In genomic region chr7:125427492-125428090, GRCm38 (mm10) we compare ENCODE assay signal across 9 mouse cellular contexts. TPM values are rescaled to one million over a fixed set of nuclear protein-coding genes. Genes with fewer than 3 reads are reported as not detected.
DNase-seq lines count a peak whose midpoint lies in the region; ATAC-seq and TF ChIP-seq lines count a peak whose summit lies in the region.
"Had no signal": no experiment of that assay in that cellular context is flagged by ENCODE, and none has a peak within 500 bp of the region (broad histone marks: within the 10 kb centered on the region; RNA-seq: fewer than 3 reads in every experiment).

No protein-coding gene starts in this region.

- no peaks in the 10 kb centered on the region for H3K4me1 ChIP-seq in kidney, adult 2 months (ENCODE audit: control insufficient read depth, insufficient read depth, low read length)
- H3K4me1 ChIP-seq in liver, embryonic 16.5 days (ENCODE audit: control insufficient read depth, low read depth, low read length): peaks cover 33% of the 10 kb centered on the region
- peaks cover 6% of the 10 kb centered on the region; the same call in 1 of the 2 replicates for H3K4me1 ChIP-seq in intestine, embryonic 16.5 days (ENCODE audit: control insufficient read depth, insufficient read depth, low read length)

- no peak overlapping the region for H3K27ac ChIP-seq in kidney, adult 2 months (ENCODE audit: insufficient read depth, low read depth, low read length)
- H3K27ac ChIP-seq in liver, embryonic 16.5 days (ENCODE audit: low read length): peak overlapping the region; percentile 74
- H3K27ac ChIP-seq in intestine, embryonic 16.5 days (ENCODE audit: low read length): no peak overlapping the region
- H3K27ac ChIP-seq: layer of hippocampus, adult 2 months had no signal

- H3K36me3 ChIP-seq in kidney, adult 2 months (ENCODE audit: control insufficient read depth, insufficient read depth, low read length): no peaks in the 10 kb centered on the region
- H3K36me3 ChIP-seq in liver, embryonic 16.5 days (ENCODE audit: control insufficient read depth, insufficient read depth): no peaks in the 10 kb centered on the region
- H3K36me3 ChIP-seq in intestine, embryonic 16.5 days (ENCODE audit: control insufficient read depth, insufficient read depth, low read length): no peaks in the 10 kb centered on the region

- H3K4me2 ChIP-seq in liver, embryonic 16.5 days (ENCODE audit: low read depth, low read length): no peak overlapping the region
- H3K4me2 ChIP-seq in intestine, embryonic 16.5 days (ENCODE audit: low read depth, low read length): no peak overlapping the region

- TF ChIP-seq POLR2A in kidney, adult 2 months (IDR thresholded peaks at IDR 0.05; ENCODE audit: low read depth, low read length): no peak

- no peak for ATAC-seq in liver, embryonic 16.5 days (ENCODE audit: low read depth)
- ATAC-seq in megakaryocyte, adult 5-6 weeks (ENCODE audit: poor library complexity, severe bottlenecking): no peak
- no peak for ATAC-seq in intestine, embryonic 16.5 days

- no peak overlapping the region for H3K4me3 ChIP-seq in kidney, adult 2 months (ENCODE audit: insufficient read depth, low read depth, low read length)
- H3K4me3 ChIP-seq in liver, embryonic 16.5 days (ENCODE audit: low read depth, low read length): no peak overlapping the region
- H3K4me3 ChIP-seq in intestine, embryonic 16.5 days (ENCODE audit: low read length): no peak overlapping the region
- H3K4me3 ChIP-seq: layer of hippocampus, adult 2 months had no signal

- no peaks in the 10 kb centered on the region for H3K27me3 ChIP-seq in kidney, adult 2 months (replicated peaks; ENCODE audit: control insufficient read depth, insufficient read depth, low read length)
- no peaks in the 10 kb centered on the region for H3K27me3 ChIP-seq in liver, embryonic 16.5 days (ENCODE audit: control insufficient read depth, insufficient read depth, low read depth, low read length)
- H3K27me3 ChIP-seq in intestine, embryonic 16.5 days (replicated peaks; ENCODE audit: control insufficient read depth, insufficient read depth, low read length): no peaks in the 10 kb centered on the region

- DNase-seq in kidney, adult 2 months: peak; percentile 49
- DNase-seq in kidney, postnatal 14 days: no peak
- peak; percentile 79 for DNase-seq in adrenal gland, postnatal 14 days
- peak; percentile 86 for DNase-seq in cerebellum, adult 9-11 months
- DNase-seq in retina, embryonic 14.5 days (ENCODE audit: low spot score): no peak

- H3K9me3 ChIP-seq in liver, embryonic 16.5 days (replicated peaks; ENCODE audit: control insufficient read depth, low read length): no peaks in the 10 kb centered on the region
- H3K9me3 ChIP-seq in intestine, embryonic 16.5 days (ENCODE audit: control insufficient read depth, low read length): peaks cover 5% of the 10 kb centered on the region; the same call in 1 of the 2 replicates

- WGBS in kidney, adult 2 months: 53% methylated on average over 12 of the region's 12 CpGs
- 79% methylated on average over 12 of the region's 12 CpGs for WGBS in liver, embryonic 16.5 days (ENCODE audit: insufficient replicate concordance)
- WGBS in intestine, embryonic 16.5 days: 79% methylated on average over 12 of the region's 12 CpGs

- H3K9ac ChIP-seq in liver, embryonic 16.5 days (ENCODE audit: low read depth, low read length): no peak overlapping the region
- H3K9ac ChIP-seq in intestine, embryonic 16.5 days (ENCODE audit: low read depth, low read length): no peak overlapping the region

- no peak for TF ChIP-seq CTCF in kidney, adult 2 months (conservative IDR thresholded peaks at IDR 0.05; ENCODE audit: insufficient read depth, insufficient read length, low read depth, low read length)

RNA-seq across cellular contexts. Expression of gene Kdm8, which starts 16.9 kb away (rescaled TPM):
- 3.2 and 3.3 TPM in 2 replicates for polyA plus RNA-seq in kidney, adult 2 months (2012; rRNA removed)
- total RNA-seq in adrenal gland, postnatal 14 days (2021): 4.0 and 4.5 TPM in 2 replicates
- polyA plus RNA-seq in liver, embryonic 16.5 days (2015; fragmentation: Nextera tagmentation; extraction: Ambion mirVana): 5.6 and 5.8 TPM in 2 replicates
- total RNA-seq in megakaryocyte, adult 5-6 weeks (2015): 2.0 and 2.9 TPM in 2 replicates
- 2.8 and 6.5 TPM in 2 replicates for total RNA-seq in megakaryocyte, adult 5-6 weeks (2017)
- polyA plus RNA-seq in intestine, embryonic 16.5 days (2015; fragmentation: Nextera tagmentation; extraction: Ambion mirVana): 9.3 and 10.4 TPM in 2 replicates

Comparison
In these comparisons a context has a peak if more than half of its experiments do, and no peak if none do; other contexts are left out.
1. DNase-seq: peak in kidney, adult 2 months (single experiment), adrenal gland, postnatal 14 days (single experiment) and cerebellum, adult 9-11 months (single experiment); none in kidney, postnatal 14 days (single experiment) and retina, embryonic 14.5 days (single experiment).